Mouse (Mus musculus) erythroblast, embryonic 14.5 days (primary cell): ENCODE data around the gene Adipor2.

Experiments
- GATA1 ChIP-seq: IDR thresholded peaks from 2 replicates; pipeline ENCODE4 v1.6.1; 2012; ENCODE audit warnings: low read length, inconsistent platforms, mixed read lengths
- TAL1 ChIP-seq: IDR thresholded peaks from 3 replicates; pipeline ENCODE4 v1.6.1; 2012; ENCODE audit warnings: low read length, inconsistent platforms, mixed read lengths

GRCm38 (mm10) chr6:119400649-119401048 lies 16.9 kb downstream of the Adipor2 start:
- TF ChIP-seq GATA1 (no peak), TAL1 (no peak)
